Mouse (Mus musculus) liver, postnatal 0 days (tissue): ENCODE data around the gene Rap1a.

Source experiments
- CTCF ChIP-seq: sonication (generic); IDR thresholded peaks from 2 replicates; pipeline ENCODE4 v1.5.1; 2016; ENCODE audit warnings: antibody characterized with exemption, low read depth
- EP300 ChIP-seq: IDR thresholded peaks from 2 replicates; pipeline ENCODE4 v1.6.1; 2016; ENCODE audit warnings: antibody characterized with exemption, low read depth, mild to moderate bottlenecking

DNA sequence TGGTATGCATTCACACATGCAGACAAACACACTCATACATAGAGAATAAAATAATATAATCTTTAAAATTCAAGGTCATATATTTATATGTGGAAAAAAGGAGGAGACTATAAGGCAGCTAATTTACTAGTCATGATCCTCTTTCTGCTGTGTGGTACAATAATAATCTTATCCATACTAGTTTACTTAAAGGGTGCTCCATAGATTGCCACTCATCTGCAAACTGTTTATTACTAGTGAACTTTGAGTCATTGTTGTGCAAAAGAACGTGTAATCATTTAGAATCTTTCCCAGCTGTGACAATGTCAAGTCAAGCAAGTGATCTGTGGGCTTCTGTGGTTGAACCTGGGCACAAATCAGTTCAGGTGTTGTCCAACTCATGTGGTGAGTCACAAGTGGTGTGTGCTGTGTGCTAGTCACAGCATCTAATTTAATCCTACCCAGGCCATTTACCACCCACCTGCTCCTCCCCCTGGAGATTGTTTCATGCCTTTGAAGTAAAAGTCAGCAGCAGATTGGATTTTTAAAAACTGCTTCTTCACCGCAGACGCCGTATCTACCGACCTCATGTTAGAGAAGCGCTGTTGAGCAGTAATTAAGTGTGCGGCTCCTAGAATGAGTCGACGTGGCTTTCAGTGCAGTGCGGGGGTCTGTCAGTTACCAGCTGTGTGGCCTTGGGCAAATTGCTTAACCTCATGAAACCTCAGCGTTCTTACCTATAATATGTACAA is 5.5 kb upstream of the Rap1a start:
- TF ChIP-seq CTCF, result no peak
- no peak for TF ChIP-seq EP300
